Mouse (Mus musculus): Measurements from ENCODE around the gene Rnf215.

GRCm38 (mm10) chr11:4095171-4096053, 39.6 kb upstream of the Rnf215 start, which contains the start of gene Mtfp1:
- peak; percentile 40 for TF ChIP-seq CTCF (IDR thresholded peaks at IDR 0.05; ENCODE audit: low read depth)
- TF ChIP-seq EP300 (optimal IDR thresholded peaks at IDR 0.05) = no peak

All from stomach, postnatal 0 days (tissue).